Mouse (Mus musculus) embryonic facial prominence, embryonic 13.5 days (tissue): ENCODE results near the gene Fga. TPM values are rescaled to one million over a fixed set of nuclear protein-coding genes. Genes with fewer than 3 reads are reported as not detected.

Source experiments
- ATAC-seq: fragments of 200-750 bp; cut with Nextera tagmentation; 2 replicates; pipeline ENCODE4 v1.8.0; 2017; ENCODE audit warnings: low read depth; ENCODE audit not compliant: insufficient number of reproducible peaks, insufficient read depth, low FRiP score, low TSS enrichment
- H3K27ac ChIP-seq: fragments of 300-500 bp; sonication (generic); 2 replicates; pipeline ENCODE4 v1.5.1; 2015; ENCODE audit warnings: moderate library complexity, mild to moderate bottlenecking, inconsistent platforms
- H3K27me3 ChIP-seq: fragments of 300-500 bp; sonication (generic); 2 replicates; pipeline ENCODE4 v1.6.1; 2015; ENCODE audit warnings: mild to moderate bottlenecking, inconsistent platforms
- H3K36me3 ChIP-seq: fragments of 300-500 bp; sonication (generic); 2 replicates; pipeline ENCODE4 v1.6.1; 2015; ENCODE audit warnings: mild to moderate bottlenecking, inconsistent platforms
- H3K4me1 ChIP-seq: fragments of 300-500 bp; sonication (generic); 2 replicates; pipeline ENCODE4 v1.6.1; 2015; ENCODE audit warnings: inconsistent platforms
- H3K4me2 ChIP-seq: fragments of 300-500 bp; sonication (generic); 2 replicates; pipeline ENCODE4 v1.6.1; 2015; ENCODE audit warnings: moderate library complexity, mild to moderate bottlenecking, inconsistent platforms
- H3K4me3 ChIP-seq: fragments of 300-500 bp; sonication (generic); 2 replicates; pipeline ENCODE4 v1.5.1; 2015; ENCODE audit warnings: mild to moderate bottlenecking, inconsistent platforms
- H3K9ac ChIP-seq: fragments of 300-500 bp; sonication (generic); 2 replicates; pipeline ENCODE4 v1.6.1; 2015; ENCODE audit warnings: mild to moderate bottlenecking, inconsistent platforms
- H3K9me3 ChIP-seq: fragments of 300-500 bp; sonication (generic); 2 replicates; pipeline ENCODE4 v1.6.1; 2016; ENCODE audit warnings: inconsistent platforms
- WGBS: fragments of 180-500 bp; shearing (Covaris S2); methylation state at CpG from one replicate; pipeline ENCODE4 v1.1.7; 2015; ENCODE audit warnings: mixed read lengths; 5-methylcytosine and 5-hydroxymethylcytosine counted together
- polyA plus RNA-seq: library from polyadenylated mRNA; unstranded; fragments of >200 nt; fragmentation: Nextera tagmentation; extraction: Ambion mirVana; gene quantifications from 2 replicates; pipeline ENCODE4 v1.2.1, GENCODE M21; 2015

Gene Fga
- polyA plus RNA-seq, 1 experiment from 2014 or later: not detected

- Histone ChIP-seq H3K4me1 (no peaks in the 10 kb centered on the region), H3K9me3 (no peaks in the 10 kb centered on the region), H3K36me3 (no peaks in the 10 kb centered on the region), H3K27ac (no peak overlapping the region), H3K27me3 (no peaks in the 10 kb centered on the region), H3K4me3 (no peak overlapping the region), H3K4me2 (no peak overlapping the region), H3K9ac (no peak overlapping the region)
- 88% methylated on average over 7 of the region's 7 CpGs for WGBS
- ATAC-seq: no peak
Observed at GRCm38 (mm10) chr3:83004801-83005200, 21.1 kb upstream of the Fga start.

- WGBS: 36% methylated on average over 7 of the region's 7 CpGs
- no peak within 1 kb of the TSS for H3K4me3 ChIP-seq
- no peaks in the 10 kb centered on the region for H3K27me3 ChIP-seq
- no peak within 1 kb of the TSS for H3K27ac ChIP-seq
- no peaks in the 10 kb centered on the region for H3K36me3 ChIP-seq
- no peak for ATAC-seq
- no peaks in the 10 kb centered on the region for H3K9me3 ChIP-seq
- no peaks in the 10 kb centered on the region for H3K4me1 ChIP-seq
- no peak within 1 kb of the TSS for H3K9ac ChIP-seq
- H3K4me2 ChIP-seq: no peak within 1 kb of the TSS
Observed at GRCm38 (mm10) chr3:83007557-83007956, 18.3 kb upstream of the Fga start, which contains the start of gene Fgg. Gene Fgg, plus strand, starts transcription at chr3:83007724.

- 82% methylated on average over 11 of the region's 11 CpGs for WGBS
- Histone ChIP-seq H3K36me3 (no peaks in the 10 kb centered on the region), H3K4me3 (no peak overlapping the region), H3K4me1 (no peaks in the 10 kb centered on the region), H3K9ac (no peak overlapping the region), H3K9me3 (no peaks in the 10 kb centered on the region), H3K4me2 (no peak overlapping the region), H3K27ac (no peak overlapping the region), H3K27me3 (no peaks in the 10 kb centered on the region)
- ATAC-seq: no peak
Observed at GRCm38 (mm10) chr3:83010291-83010690, 15.6 kb upstream of the Fga start.

DNA sequence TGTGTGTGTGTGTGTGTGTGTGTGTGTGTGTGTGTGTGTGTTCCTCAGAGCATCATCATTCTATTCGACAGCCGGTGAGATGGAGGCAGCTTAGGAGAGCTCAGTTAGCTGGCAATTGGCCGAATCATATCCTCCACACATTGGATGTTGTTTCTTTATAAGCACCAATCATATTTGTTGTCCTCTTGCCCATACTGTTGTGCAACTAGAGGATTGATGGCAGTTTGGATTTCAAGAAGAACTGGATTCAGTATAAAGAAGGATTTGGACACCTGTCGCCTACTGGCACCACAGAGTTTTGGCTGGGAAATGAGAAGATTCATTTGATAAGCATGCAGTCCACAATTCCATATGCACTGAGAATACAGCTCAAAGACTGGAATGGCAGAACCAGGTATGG lies 14.7 kb upstream of the Fga start:
- Histone ChIP-seq H3K4me3 (no peak overlapping the region), H3K4me2 (no peak overlapping the region), H3K27ac (no peak overlapping the region), H3K27me3 (no peaks in the 10 kb centered on the region), H3K4me1 (no peaks in the 10 kb centered on the region), H3K9ac (no peak overlapping the region), H3K9me3 (no peaks in the 10 kb centered on the region), H3K36me3 (no peaks in the 10 kb centered on the region)
- 87% methylated on average over 4 of the region's 4 CpGs for WGBS
- ATAC-seq: no peak

DNA sequence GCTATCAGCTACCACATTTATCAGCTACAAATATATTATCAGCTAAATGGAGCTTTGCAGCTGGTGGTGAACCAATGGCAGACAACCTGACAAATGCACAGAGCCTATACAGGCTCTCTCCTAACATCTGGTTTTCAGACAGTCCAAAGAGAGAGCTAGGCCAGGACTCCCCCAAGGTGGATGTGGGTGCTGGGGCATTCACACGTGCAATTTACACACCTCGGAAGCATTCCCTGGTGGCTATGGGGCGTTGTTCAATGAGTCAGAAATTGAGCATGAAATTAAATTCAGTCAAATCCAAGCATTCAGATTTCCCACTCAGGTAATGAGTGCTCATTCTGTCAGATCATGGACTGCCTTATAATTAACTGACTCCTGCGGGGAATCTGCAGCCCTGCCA lies 14.3 kb upstream of the Fga start:
- Histone ChIP-seq H3K4me2 (no peak overlapping the region), H3K27ac (no peak overlapping the region), H3K4me1 (no peaks in the 10 kb centered on the region), H3K36me3 (no peaks in the 10 kb centered on the region), H3K9me3 (no peaks in the 10 kb centered on the region), H3K4me3 (no peak overlapping the region), H3K9ac (no peak overlapping the region), H3K27me3 (no peaks in the 10 kb centered on the region)
- ATAC-seq: no peak
- WGBS: 47% methylated on average over 4 of the region's 4 CpGs

DNA sequence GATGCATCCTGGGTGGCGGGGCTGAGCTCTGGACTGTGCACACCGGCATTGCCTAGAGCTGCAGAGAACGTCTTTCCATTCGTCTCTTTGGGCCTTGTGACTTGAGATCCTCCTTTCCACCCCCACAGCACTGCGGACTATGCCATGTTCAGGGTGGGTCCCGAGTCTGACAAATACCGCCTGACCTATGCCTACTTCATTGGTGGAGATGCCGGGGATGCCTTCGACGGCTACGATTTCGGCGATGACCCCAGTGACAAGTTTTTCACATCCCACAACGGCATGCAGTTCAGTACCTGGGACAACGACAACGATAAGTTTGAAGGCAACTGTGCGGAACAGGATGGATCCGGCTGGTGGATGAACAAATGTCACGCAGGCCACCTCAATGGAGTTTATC lies 13.2 kb upstream of the Fga start:
- no peaks in the 10 kb centered on the region for H3K4me1 ChIP-seq
- 92% methylated on average over 19 of the region's 19 CpGs for WGBS
- H3K4me2 ChIP-seq: no peak overlapping the region
- H3K36me3 ChIP-seq: no peaks in the 10 kb centered on the region
- ATAC-seq: no peak
- H3K9ac ChIP-seq: no peak overlapping the region
- H3K9me3 ChIP-seq: no peaks in the 10 kb centered on the region
- no peaks in the 10 kb centered on the region for H3K27me3 ChIP-seq
- no peak overlapping the region for H3K4me3 ChIP-seq
- H3K27ac ChIP-seq: no peak overlapping the region

DNA sequence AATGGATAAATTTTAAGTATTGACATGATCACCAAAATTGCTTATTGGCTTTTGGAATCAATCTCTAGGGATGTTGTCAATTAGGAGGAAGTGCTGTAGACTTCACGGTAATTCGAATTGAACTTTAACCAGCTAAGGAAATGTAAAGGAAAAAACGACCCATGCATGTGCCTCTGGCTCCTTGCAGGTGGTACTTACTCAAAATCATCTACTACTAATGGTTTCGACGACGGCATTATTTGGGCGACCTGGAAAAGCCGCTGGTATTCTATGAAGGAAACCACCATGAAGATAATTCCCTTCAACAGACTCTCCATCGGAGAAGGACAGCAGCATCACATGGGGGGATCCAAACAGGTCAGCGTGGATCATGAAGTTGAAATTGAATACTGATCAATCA lies 11.9 kb upstream of the Fga start:
- WGBS: 82% methylated on average over 10 of the region's 10 CpGs
- no peaks in the 10 kb centered on the region for H3K27me3 ChIP-seq
- H3K4me1 ChIP-seq: no peaks in the 10 kb centered on the region
- no peaks in the 10 kb centered on the region for H3K36me3 ChIP-seq
- ATAC-seq: no peak
- no peaks in the 10 kb centered on the region for H3K9me3 ChIP-seq
- no peak overlapping the region for H3K9ac ChIP-seq
- H3K4me3 ChIP-seq: no peak overlapping the region
- no peak overlapping the region for H3K4me2 ChIP-seq
- no peak overlapping the region for H3K27ac ChIP-seq

DNA sequence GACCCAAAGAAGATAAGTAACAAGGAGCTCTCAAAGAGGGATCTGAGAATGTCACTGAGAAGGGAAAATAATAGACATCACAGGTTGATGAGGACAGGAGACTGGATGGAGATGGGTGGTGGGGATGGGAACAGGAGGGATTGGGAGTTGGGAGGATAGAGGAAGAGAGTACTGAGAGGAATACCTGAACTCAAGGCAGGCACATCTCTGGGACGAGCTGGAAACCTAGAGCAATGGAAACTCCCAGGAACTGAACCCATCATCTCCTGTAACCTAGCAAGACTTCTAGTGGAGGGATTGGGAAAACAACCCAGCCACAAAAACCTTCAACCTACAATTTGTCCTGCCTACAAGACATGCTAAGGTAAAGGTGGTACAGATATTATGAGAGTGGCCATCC lies 9.6 kb upstream of the Fga start:
- Histone ChIP-seq H3K9ac (no peak overlapping the region), H3K4me3 (no peak overlapping the region), H3K4me2 (no peak overlapping the region), H3K9me3 (no peaks in the 10 kb centered on the region), H3K36me3 (no peaks in the 10 kb centered on the region), H3K27ac (no peak overlapping the region), H3K27me3 (no peaks in the 10 kb centered on the region), H3K4me1 (no peaks in the 10 kb centered on the region)
- WGBS: 79% methylated on average over 1 of the region's 1 CpGs
- ATAC-seq: no peak

- Histone ChIP-seq H3K9me3 (no peaks in the 10 kb centered on the region), H3K36me3 (no peaks in the 10 kb centered on the region), H3K4me3 (no peak overlapping the region), H3K4me1 (no peaks in the 10 kb centered on the region), H3K27ac (no peak overlapping the region), H3K4me2 (no peak overlapping the region), H3K9ac (no peak overlapping the region), H3K27me3 (no peaks in the 10 kb centered on the region)
- ATAC-seq: no peak
- WGBS: 82% methylated on average over 2 of the region's 2 CpGs
Observed at GRCm38 (mm10) chr3:83020387-83020786, 5.5 kb upstream of the Fga start.

DNA sequence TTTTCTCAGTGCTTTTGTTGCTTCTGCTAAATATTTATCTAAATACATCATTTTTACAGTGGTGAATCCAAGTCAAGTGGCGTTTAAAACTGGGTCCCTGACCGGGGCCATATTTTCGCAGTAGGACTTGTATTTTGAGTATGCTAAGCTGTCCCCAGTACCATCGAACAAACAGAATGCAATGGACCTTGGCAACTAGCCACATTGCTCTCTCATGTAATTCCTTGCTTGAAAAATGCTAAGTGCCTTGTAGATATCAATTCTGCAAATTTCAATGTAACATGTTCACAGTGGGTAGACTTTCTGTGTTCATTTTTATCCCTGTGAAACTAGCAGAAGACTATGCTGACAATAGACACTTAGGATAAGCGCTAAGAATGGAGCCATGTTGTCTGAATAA lies 4.7 kb upstream of the Fga start:
- no peaks in the 10 kb centered on the region for H3K4me1 ChIP-seq
- no peaks in the 10 kb centered on the region for H3K9me3 ChIP-seq
- H3K36me3 ChIP-seq: no peaks in the 10 kb centered on the region
- H3K27me3 ChIP-seq: no peaks in the 10 kb centered on the region
- 92% methylated on average over 5 of the region's 5 CpGs for WGBS
- no peak overlapping the region for H3K4me2 ChIP-seq
- H3K27ac ChIP-seq: no peak overlapping the region
- no peak overlapping the region for H3K9ac ChIP-seq
- no peak for ATAC-seq
- H3K4me3 ChIP-seq: no peak overlapping the region

- Histone ChIP-seq H3K36me3 (no peaks in the 10 kb centered on the region), H3K9me3 (no peaks in the 10 kb centered on the region), H3K27ac (no peak overlapping the region), H3K9ac (no peak overlapping the region), H3K27me3 (no peaks in the 10 kb centered on the region), H3K4me1 (no peaks in the 10 kb centered on the region), H3K4me3 (no peak overlapping the region), H3K4me2 (no peak overlapping the region)
- WGBS: 70% methylated on average over 6 of the region's 6 CpGs
- ATAC-seq: no peak
Observed at GRCm38 (mm10) chr3:83025036-83025435, 840 bp upstream of the Fga start.

DNA sequence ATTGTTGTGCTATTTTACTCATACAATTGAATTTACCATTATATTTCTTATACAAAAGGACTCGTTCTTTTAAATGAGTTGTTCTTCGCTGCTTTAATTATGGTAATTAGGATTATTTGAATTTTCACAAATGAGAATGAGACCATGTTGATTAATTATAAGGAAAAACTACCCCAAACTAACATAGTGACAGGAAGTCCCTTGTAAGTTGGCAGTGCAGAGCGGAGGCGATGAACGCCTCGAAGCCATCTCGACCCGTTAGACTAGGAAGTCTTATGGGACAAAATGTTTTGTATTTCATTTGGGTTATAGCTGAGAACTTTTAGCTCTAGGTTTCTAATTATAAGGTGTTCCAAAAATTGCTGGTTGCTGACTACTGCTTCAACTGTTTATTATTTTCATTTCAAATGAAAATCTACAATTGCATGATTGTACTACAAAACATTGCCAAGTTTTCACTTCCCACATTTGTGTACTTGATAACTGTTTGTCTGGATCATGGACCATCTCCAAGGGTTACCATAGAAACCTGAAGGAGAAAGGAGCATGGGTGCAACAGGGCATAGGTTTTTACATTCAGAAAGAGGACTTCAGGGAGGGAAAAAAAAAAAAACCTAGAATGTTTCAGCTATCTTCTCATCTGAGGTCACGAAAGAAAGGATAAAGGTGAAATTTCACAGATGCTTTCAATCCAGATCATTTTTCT lies 1.8 kb downstream of the Fga start:
- Histone ChIP-seq H3K4me2 (no peak overlapping the region), H3K9ac (no peak overlapping the region), H3K27ac (no peak overlapping the region), H3K9me3 (no peaks in the 10 kb centered on the region), H3K4me1 (no peaks in the 10 kb centered on the region), H3K36me3 (no peaks in the 10 kb centered on the region), H3K4me3 (no peak overlapping the region), H3K27me3 (no peaks in the 10 kb centered on the region)
- ATAC-seq: no peak
- WGBS: 84% methylated on average over 9 of the region's 9 CpGs
